Mouse (Mus musculus): ENCODE measurements around the gene Ankfn1. TPM values are rescaled to one million over a fixed set of nuclear protein-coding genes. Genes with fewer than 3 reads are reported as not detected.

Gene Ankfn1
- polyA plus RNA-seq, 2 experiments from 2014 or later = not detected

DNA sequence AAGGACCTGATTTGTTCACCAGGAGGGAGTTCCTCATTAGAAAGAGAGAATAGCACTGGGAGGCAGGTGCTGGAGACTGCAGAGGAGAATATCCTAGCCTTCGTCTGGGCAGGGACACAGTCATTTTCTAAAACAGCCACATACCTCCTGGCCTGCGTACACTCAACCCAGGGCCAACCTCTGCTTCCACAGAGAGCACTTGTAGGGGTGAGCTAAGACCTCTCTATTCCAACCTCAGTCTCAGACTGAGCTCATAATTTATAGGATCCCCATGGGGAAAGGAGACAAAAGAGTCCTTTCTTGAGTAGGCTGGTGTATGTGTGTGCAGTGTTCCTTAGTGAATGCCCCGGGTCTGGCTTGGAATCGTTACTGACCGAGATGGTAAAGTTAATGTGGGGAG, 418.9 kb downstream of the Ankfn1 start:
- no peak for ATAC-seq

DNA sequence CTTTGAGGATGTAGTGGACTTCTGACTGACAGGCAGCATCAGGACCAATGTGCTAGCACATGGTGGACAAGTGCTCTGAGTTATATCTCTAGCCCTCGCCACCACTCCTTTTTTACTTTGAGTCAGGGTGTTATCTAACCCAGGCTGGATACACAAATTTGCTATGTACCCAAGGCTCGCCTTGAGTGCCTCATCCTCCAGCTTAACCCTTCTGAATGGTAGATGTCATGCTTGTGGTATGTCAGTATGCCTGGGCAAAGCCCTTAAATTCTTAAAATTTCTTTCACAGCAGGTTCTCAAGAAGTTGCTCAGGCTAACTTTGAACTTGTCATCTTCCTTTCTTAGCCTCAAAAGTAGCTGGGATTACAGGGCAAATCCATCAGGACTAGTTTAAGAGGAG, 421.0 kb downstream of the Ankfn1 start:
- ATAC-seq = no peak

DNA sequence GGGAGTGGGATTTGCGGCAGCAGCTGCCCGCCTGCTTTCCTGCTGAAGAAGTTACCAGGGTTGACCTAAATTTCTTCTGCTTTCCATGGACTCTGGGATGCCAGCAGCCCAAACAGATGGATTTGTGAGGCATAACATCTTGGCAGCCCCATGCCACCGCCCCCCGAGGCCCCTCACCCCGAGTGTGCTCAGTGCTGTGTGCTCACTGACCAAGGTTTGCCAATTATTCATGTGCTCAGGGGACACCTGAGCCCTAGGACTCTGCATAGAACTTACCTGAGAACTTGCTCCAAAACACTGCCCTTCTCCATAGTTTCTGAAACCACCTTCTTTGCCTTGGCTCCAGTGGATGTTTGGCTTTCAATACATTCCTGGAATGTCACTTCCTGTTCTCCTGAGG, 421.4 kb downstream of the Ankfn1 start:
- ATAC-seq = no peak

DNA sequence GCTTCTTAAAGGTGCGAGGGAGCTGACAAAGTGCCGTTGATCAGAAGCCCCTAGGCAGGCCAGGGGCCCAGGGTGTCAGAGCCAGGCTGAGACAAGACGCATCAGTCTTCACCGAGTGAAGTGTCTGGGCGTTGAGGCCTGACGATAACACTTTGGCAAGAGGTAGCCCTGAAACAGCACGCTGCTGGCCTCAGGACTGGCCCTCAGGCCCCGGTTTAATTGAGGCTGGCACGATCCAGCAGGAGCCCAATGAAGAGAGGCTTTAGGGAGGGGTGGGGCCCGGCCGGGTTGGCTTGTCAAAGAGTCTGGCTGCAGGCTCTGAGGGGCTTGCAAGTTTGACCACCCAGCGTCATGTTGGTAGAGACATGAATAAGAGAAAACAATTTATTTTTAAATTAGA, 437.2 kb downstream of the Ankfn1 start:
- ATAC-seq = no peak

Other genes starting within 250 kb of the Ankfn1 start
- gene Pctp, start 225.2 kb upstream of the Ankfn1 start, polyA plus RNA-seq (2017; shearing (Covaris generic)) = 1 to 10 TPM; 5.7 to 6.9 TPM